Mouse (Mus musculus): ENCODE measurements around the gene Gnl2. TPM values are rescaled to one million over a fixed set of nuclear protein-coding genes. Genes with fewer than 3 reads are reported as not detected.
A peak's percentile ranks its signal among the peaks of the same experiment; 100 is the strongest.

Gene Gnl2
- polyA plus RNA-seq (2012; rRNA removed): 115 and 127 TPM in 2 replicates

GRCm38 (mm10) chr4:125015806-125016635, at the start of gene Gnl2:
Gene Gnl2, plus strand, starts transcription at chr4:125016585.
- no peak for DNase-seq (ENCODE audit: extremely low spot score in 1 of 2, low spot score in 1 of 2)

GRCm38 (mm10) chr4:124968711-124969110, 47.7 kb upstream of the Gnl2 start:
- no peak for DNase-seq (ENCODE audit: extremely low spot score in 1 of 2, low spot score in 1 of 2)

GRCm38 (mm10) chr4:124969219-124969848, 47.1 kb upstream of the Gnl2 start:
- DNase-seq (ENCODE audit: extremely low spot score in 1 of 2, low spot score in 1 of 2): no peak

- no peak for DNase-seq (ENCODE audit: extremely low spot score in 1 of 2, low spot score in 1 of 2)
These were observed 46.2 kb upstream of the Gnl2 start for GRCm38 (mm10) chr4:124970194-124970593.

- DNase-seq (ENCODE audit: extremely low spot score in 1 of 2, low spot score in 1 of 2): no peak
These were observed 45.7 kb upstream of the Gnl2 start for GRCm38 (mm10) chr4:124970677-124971076.

GRCm38 (mm10) chr4:124971094-124971493, 45.3 kb upstream of the Gnl2 start:
- no peak for DNase-seq (ENCODE audit: extremely low spot score in 1 of 2, low spot score in 1 of 2)

GRCm38 (mm10) chr4:124972316-124972715, 44.1 kb upstream of the Gnl2 start:
- DNase-seq (ENCODE audit: extremely low spot score in 1 of 2, low spot score in 1 of 2): no peak

GRCm38 (mm10) chr4:124973296-124973695, 43.1 kb upstream of the Gnl2 start:
- DNase-seq (ENCODE audit: extremely low spot score in 1 of 2, low spot score in 1 of 2): no peak

GRCm38 (mm10) chr4:124978201-124978600, 38.2 kb upstream of the Gnl2 start:
- no peak for DNase-seq (ENCODE audit: extremely low spot score in 1 of 2, low spot score in 1 of 2)

GRCm38 (mm10) chr4:124983893-124984526, 32.4 kb upstream of the Gnl2 start:
- no peak for DNase-seq (ENCODE audit: extremely low spot score in 1 of 2, low spot score in 1 of 2)

- DNase-seq (ENCODE audit: extremely low spot score in 1 of 2, low spot score in 1 of 2): peak in 1 of 2 experiments; percentile 62
These were observed 31.3 kb upstream of the Gnl2 start for GRCm38 (mm10) chr4:124984871-124985670.

- DNase-seq (ENCODE audit: extremely low spot score in 1 of 2, low spot score in 1 of 2): no peak
These were observed 30.4 kb upstream of the Gnl2 start, which contains the start of gene Rspo1 for GRCm38 (mm10) chr4:124985671-124986602. Gene Rspo1, plus strand, starts transcription at chr4:124986430.

GRCm38 (mm10) chr4:124986739-124987710, 29.4 kb upstream of the Gnl2 start:
- DNase-seq (ENCODE audit: extremely low spot score in 1 of 2, low spot score in 1 of 2): no peak

GRCm38 (mm10) chr4:124987711-124988097, 28.7 kb upstream of the Gnl2 start:
- DNase-seq (ENCODE audit: extremely low spot score in 1 of 2, low spot score in 1 of 2): no peak

GRCm38 (mm10) chr4:124988382-124988781, 28.0 kb upstream of the Gnl2 start:
- no peak for DNase-seq (ENCODE audit: extremely low spot score in 1 of 2, low spot score in 1 of 2)

GRCm38 (mm10) chr4:124989787-124990253, 26.6 kb upstream of the Gnl2 start:
- DNase-seq (ENCODE audit: extremely low spot score in 1 of 2, low spot score in 1 of 2): no peak

- no peak for DNase-seq (ENCODE audit: extremely low spot score in 1 of 2, low spot score in 1 of 2)
These were observed 26.1 kb upstream of the Gnl2 start for GRCm38 (mm10) chr4:124990325-124990724.

- DNase-seq (ENCODE audit: extremely low spot score in 1 of 2, low spot score in 1 of 2): no peak
These were observed 18.8 kb upstream of the Gnl2 start for GRCm38 (mm10) chr4:124997479-124998147.

All from frontal cortex, adult 2 months (tissue).